Mouse (Mus musculus) layer of hippocampus, adult 9-11 months (tissue): ENCODE measurements around the gene Htr6.

ENCODE experiments used
- DNase-seq: peaks from one replicate; pipeline ENCODE4 v3.0.0; 2022

Htr6 gene

GRCm38 (mm10) chr4:139086984-139087383 lies 11.6 kb upstream of the Htr6 start:
- DNase-seq, result no peak

GRCm38 (mm10) chr4:139086037-139086436 lies 10.7 kb upstream of the Htr6 start:
- DNase-seq, result peak; percentile 80

- DNase-seq, result no peak
Measured at GRCm38 (mm10) chr4:139085337-139085736, 10.0 kb upstream of the Htr6 start.

GRCm38 (mm10) chr4:139082790-139083564 lies 7.6 kb upstream of the Htr6 start:
- DNase-seq, result no peak

- DNase-seq, result peak; percentile 65
Measured at GRCm38 (mm10) chr4:139081270-139081931, 6.0 kb upstream of the Htr6 start.

GRCm38 (mm10) chr4:139080259-139080658 lies 4.9 kb upstream of the Htr6 start:
- DNase-seq, result no peak

- DNase-seq, result no peak
Measured at GRCm38 (mm10) chr4:139079439-139079838, 4.1 kb upstream of the Htr6 start.

- no peak for DNase-seq
Measured at GRCm38 (mm10) chr4:139078726-139079125, 3.4 kb upstream of the Htr6 start.

GRCm38 (mm10) chr4:139078313-139078712 lies 2.9 kb upstream of the Htr6 start:
- no peak for DNase-seq

GRCm38 (mm10) chr4:139075915-139076314 lies 545 bp upstream of the Htr6 start:
- DNase-seq, result no peak

GRCm38 (mm10) chr4:139074060-139074459 lies 1.3 kb downstream of the Htr6 start:
- no peak for DNase-seq

GRCm38 (mm10) chr4:139068287-139068686 lies 7.1 kb downstream of the Htr6 start:
- peak; percentile 81 for DNase-seq

GRCm38 (mm10) chr4:139064831-139065230 lies 10.5 kb downstream of the Htr6 start:
- DNase-seq, result no peak

- DNase-seq, result no peak
Measured at GRCm38 (mm10) chr4:139059569-139059968, 15.8 kb downstream of the Htr6 start.

- no peak for DNase-seq
Measured at GRCm38 (mm10) chr4:139058029-139058428, 17.3 kb downstream of the Htr6 start.

- DNase-seq, result no peak
Measured at GRCm38 (mm10) chr4:139057291-139057690, 18.1 kb downstream of the Htr6 start.

- DNase-seq, result no peak
Measured at GRCm38 (mm10) chr4:139055744-139056143, 19.6 kb downstream of the Htr6 start.

GRCm38 (mm10) chr4:139055336-139055735 lies 20.0 kb downstream of the Htr6 start:
- no peak for DNase-seq

GRCm38 (mm10) chr4:139054300-139054923 lies 21.0 kb downstream of the Htr6 start:
- DNase-seq, result peak; percentile 68

GRCm38 (mm10) chr4:139053391-139053790 lies 22.0 kb downstream of the Htr6 start:
- DNase-seq, result no peak

GRCm38 (mm10) chr4:139052796-139053195 lies 22.6 kb downstream of the Htr6 start:
- DNase-seq, result no peak

- no peak for DNase-seq
Measured at GRCm38 (mm10) chr4:139048518-139048917, 26.9 kb downstream of the Htr6 start.

GRCm38 (mm10) chr4:139046354-139046753 lies 29.0 kb downstream of the Htr6 start:
- DNase-seq, result peak; percentile 72

GRCm38 (mm10) chr4:139044566-139044965 lies 30.8 kb downstream of the Htr6 start:
- no peak for DNase-seq
